Mouse (Mus musculus) liver, embryonic 15.5 days (tissue): ENCODE measurements around the gene Pde4dip. TPM values are rescaled to one million over a fixed set of nuclear protein-coding genes. Genes with fewer than 3 reads are reported as not detected.

Experiments used
- ATAC-seq: fragments of 200-750 bp; cut with Nextera tagmentation; 2 replicates; pipeline ENCODE4 v1.8.0; 2017; ENCODE audit warnings: moderate number of reproducible peaks, mild to moderate bottlenecking, moderate library complexity; ENCODE audit not compliant: insufficient read depth
- H3K27ac ChIP-seq: fragments of 300-500 bp; sonication (generic); replicated peaks from 2 replicates; pipeline ENCODE4 v1.5.1; 2015; ENCODE audit warnings: mild to moderate bottlenecking, inconsistent platforms
- H3K27me3 ChIP-seq: fragments of 300-500 bp; sonication (generic); 2 replicates; pipeline ENCODE4 v1.6.1; 2015; ENCODE audit warnings: mild to moderate bottlenecking, inconsistent platforms
- H3K36me3 ChIP-seq: fragments of 300-500 bp; sonication (generic); replicated peaks from 2 replicates; pipeline ENCODE4 v1.6.1; 2015; ENCODE audit warnings: moderate library complexity, mild to moderate bottlenecking, inconsistent platforms
- H3K4me1 ChIP-seq: fragments of 300-500 bp; sonication (generic); replicated peaks from 2 replicates; pipeline ENCODE4 v1.6.1; 2015; ENCODE audit warnings: inconsistent platforms
- H3K4me2 ChIP-seq: fragments of 300-500 bp; sonication (generic); 2 replicates; pipeline ENCODE4 v1.6.1; 2015; ENCODE audit warnings: moderate library complexity, mild to moderate bottlenecking, inconsistent platforms
- H3K4me3 ChIP-seq: fragments of 300-500 bp; sonication (generic); replicated peaks from 2 replicates; pipeline ENCODE4 v1.5.1; 2015; ENCODE audit warnings: mild to moderate bottlenecking, inconsistent platforms
- H3K9ac ChIP-seq: fragments of 300-500 bp; sonication (generic); 2 replicates; pipeline ENCODE4 v1.6.1; 2015; ENCODE audit warnings: moderate library complexity, mild to moderate bottlenecking, inconsistent platforms
- H3K9me3 ChIP-seq: fragments of 300-500 bp; sonication (generic); replicated peaks from 2 replicates; pipeline ENCODE4 v1.6.1; 2016; ENCODE audit warnings: inconsistent platforms
- WGBS: fragments of 180-500 bp; shearing (Covaris S2); methylation state at CpG from one replicate; pipeline ENCODE4 v1.1.7; 2015; ENCODE audit warnings: mixed read lengths; ENCODE audit not compliant: insufficient replicate concordance; 5-methylcytosine and 5-hydroxymethylcytosine counted together
- polyA plus RNA-seq: library from polyadenylated mRNA; unstranded; fragments of >200 nt; fragmentation: Nextera tagmentation; extraction: Ambion mirVana; gene quantifications from 2 replicates; pipeline ENCODE4 v1.2.1, GENCODE M21; 2015

The Pde4dip gene
- polyA plus RNA-seq, 1 experiment from 2014 or later: 9.6 TPM

- H3K36me3 ChIP-seq: no peaks in the 10 kb centered on the region
- no peak overlapping the region for H3K4me3 ChIP-seq
- H3K27me3 ChIP-seq: peaks cover 33% of the 10 kb centered on the region
- H3K4me2 ChIP-seq: no peak overlapping the region
- peaks cover 10% of the 10 kb centered on the region for H3K4me1 ChIP-seq
- no peak for ATAC-seq
- no peaks in the 10 kb centered on the region for H3K9me3 ChIP-seq
- H3K27ac ChIP-seq: no peak overlapping the region
- WGBS: 59% methylated on average over 4 of the region's 4 CpGs
- no peak overlapping the region for H3K9ac ChIP-seq
Observed at GRCm38 (mm10) chr3:97686372-97687117, 202.0 kb downstream of the Pde4dip start.

- Histone ChIP-seq H3K36me3 (no peaks in the 10 kb centered on the region), H3K4me1 (peaks cover 21% of the 10 kb centered on the region), H3K4me3 (no peak overlapping the region), H3K4me2 (no peak overlapping the region), H3K27ac (no peak overlapping the region), H3K9me3 (no peaks in the 10 kb centered on the region), H3K9ac (no peak overlapping the region), H3K27me3 (peaks cover 40% of the 10 kb centered on the region)
- ATAC-seq: no peak
- 26% methylated on average over 16 of the region's 16 CpGs for WGBS
Observed at GRCm38 (mm10) chr3:97683560-97684195, 204.8 kb downstream of the Pde4dip start.

- Histone ChIP-seq H3K36me3 (no peaks in the 10 kb centered on the region), H3K9ac (no peak overlapping the region), H3K9me3 (no peaks in the 10 kb centered on the region), H3K27me3 (peaks cover 40% of the 10 kb centered on the region), H3K4me2 (peak overlapping the region; percentile 78), H3K27ac (no peak overlapping the region), H3K4me1 (peaks cover 21% of the 10 kb centered on the region), H3K4me3 (peak overlapping the region; percentile 50; the same call in 1 of the 2 replicates)
- WGBS: 24% methylated on average over 5 of the region's 5 CpGs
- no peak for ATAC-seq
Observed at GRCm38 (mm10) chr3:97682576-97682975, 205.9 kb downstream of the Pde4dip start.

- Histone ChIP-seq H3K9me3 (no peaks in the 10 kb centered on the region), H3K27me3 (peaks cover 40% of the 10 kb centered on the region), H3K36me3 (no peaks in the 10 kb centered on the region), H3K4me1 (peaks cover 21% of the 10 kb centered on the region), H3K4me3 (peak overlapping the region; percentile 50), H3K9ac (peak overlapping the region; percentile 23; the same call in 1 of the 2 replicates), H3K4me2 (peak overlapping the region; percentile 78), H3K27ac (no peak overlapping the region)
- ATAC-seq: no peak
- 2% methylated on average over 11 of the region's 11 CpGs for WGBS
Observed at GRCm38 (mm10) chr3:97682159-97682502, 206.4 kb downstream of the Pde4dip start.

GRCm38 (mm10) chr3:97681321-97682158 is 207.0 kb downstream of the Pde4dip start:
- H3K4me2 ChIP-seq: peak overlapping the region; percentile 78
- H3K4me1 ChIP-seq: peaks cover 21% of the 10 kb centered on the region

GRCm38 (mm10) chr3:97680631-97681320 is 207.7 kb downstream of the Pde4dip start:
- no peaks in the 10 kb centered on the region for H3K36me3 ChIP-seq
- H3K9me3 ChIP-seq: no peaks in the 10 kb centered on the region
- WGBS: 2% methylated on average over 28 of the region's 28 CpGs
- no peak overlapping the region for H3K27ac ChIP-seq
- peaks cover 21% of the 10 kb centered on the region for H3K4me1 ChIP-seq
- peak; percentile 62; the same call in 1 of the 2 replicates for ATAC-seq
- peak overlapping the region; percentile 23; the same call in 1 of the 2 replicates for H3K9ac ChIP-seq
- peak overlapping the region; percentile 78 for H3K4me2 ChIP-seq
- peaks cover 40% of the 10 kb centered on the region for H3K27me3 ChIP-seq
- H3K4me3 ChIP-seq: peak overlapping the region; percentile 50

More at GRCm38 (mm10) chr3:97681321-97682158, 207.0 kb downstream of the Pde4dip start:
- no peaks in the 10 kb centered on the region for H3K36me3 ChIP-seq
- WGBS: under 1% methylated on average over 33 of the region's 33 CpGs
- peak overlapping the region; percentile 23 for H3K9ac ChIP-seq
- ATAC-seq: peak; percentile 30
- H3K27ac ChIP-seq: no peak overlapping the region
- peak overlapping the region; percentile 50 for H3K4me3 ChIP-seq
- H3K9me3 ChIP-seq: no peaks in the 10 kb centered on the region
- H3K27me3 ChIP-seq: peaks cover 40% of the 10 kb centered on the region

GRCm38 (mm10) chr3:97678416-97678815 is 210.1 kb downstream of the Pde4dip start:
- no peak for ATAC-seq
- Histone ChIP-seq H3K27me3 (peaks cover 25% of the 10 kb centered on the region), H3K27ac (no peak overlapping the region), H3K9me3 (no peaks in the 10 kb centered on the region), H3K4me1 (peaks cover 21% of the 10 kb centered on the region), H3K9ac (no peak overlapping the region), H3K4me3 (no peak overlapping the region), H3K36me3 (no peaks in the 10 kb centered on the region), H3K4me2 (no peak overlapping the region)
- WGBS: 61% methylated on average over 3 of the region's 3 CpGs

GRCm38 (mm10) chr3:97676126-97676525 is 212.4 kb downstream of the Pde4dip start:
- Histone ChIP-seq H3K27me3 (peaks cover 3% of the 10 kb centered on the region; the same call in 1 of the 2 replicates), H3K4me2 (no peak overlapping the region), H3K9ac (no peak overlapping the region), H3K36me3 (no peaks in the 10 kb centered on the region), H3K27ac (no peak overlapping the region), H3K4me3 (no peak overlapping the region), H3K9me3 (no peaks in the 10 kb centered on the region), H3K4me1 (peaks cover 7% of the 10 kb centered on the region; the same call in 1 of the 2 replicates)
- WGBS: 67% methylated on average over 3 of the region's 3 CpGs
- ATAC-seq: no peak

- H3K36me3 ChIP-seq: no peaks in the 10 kb centered on the region
- H3K9ac ChIP-seq: no peak within 1 kb of the TSS
- H3K4me3 ChIP-seq: no peak within 1 kb of the TSS
- ATAC-seq: no peak
- no peaks in the 10 kb centered on the region for H3K27me3 ChIP-seq
- H3K9me3 ChIP-seq: no peaks in the 10 kb centered on the region
- no peak within 1 kb of the TSS for H3K27ac ChIP-seq
- 51% methylated on average over 7 of the region's 7 CpGs for WGBS
- no peaks in the 10 kb centered on the region for H3K4me1 ChIP-seq
- no peak within 1 kb of the TSS for H3K4me2 ChIP-seq
Observed at GRCm38 (mm10) chr3:97674644-97675110, 213.8 kb downstream of the Pde4dip start, which contains the start of gene Gm17651. TSS of gene Gm17651 (minus strand) at chr3:97674694.

- Histone ChIP-seq H3K36me3 (peaks cover 9% of the 10 kb centered on the region; the same call in 1 of the 2 replicates), H3K4me1 (no peaks in the 10 kb centered on the region), H3K27me3 (no peaks in the 10 kb centered on the region), H3K27ac (no peak overlapping the region), H3K4me2 (no peak overlapping the region), H3K9me3 (no peaks in the 10 kb centered on the region), H3K9ac (no peak overlapping the region), H3K4me3 (no peak overlapping the region)
- 70% methylated on average over 14 of the region's 14 CpGs for WGBS
- no peak for ATAC-seq
Observed at GRCm38 (mm10) chr3:97667093-97667675, 221.3 kb downstream of the Pde4dip start.
